Mouse (Mus musculus): ENCODE measurements around the gene Tcerg1l.

Tcerg1l gene

GRCm38 (mm10) chr7:138397485-138398181, at the start of gene Tcerg1l:
Tcerg1l (minus strand) TSS chr7:138397730.
- peak; percentile 10 to 32 for DNase-seq

GRCm38 (mm10) chr7:138442096-138442495, 44.6 kb upstream of the Tcerg1l start:
- DNase-seq, result no peak

- no peak for DNase-seq
Observed at GRCm38 (mm10) chr7:138432541-138432940, 35.0 kb upstream of the Tcerg1l start.

- DNase-seq, result no peak
Observed at GRCm38 (mm10) chr7:138431456-138431855, 33.9 kb upstream of the Tcerg1l start.

- peak; percentile 38 to 39 for DNase-seq
Observed at GRCm38 (mm10) chr7:138429916-138430315, 32.4 kb upstream of the Tcerg1l start.

- DNase-seq, result peak; percentile 62 to 64
Observed at GRCm38 (mm10) chr7:138428826-138429225, 31.3 kb upstream of the Tcerg1l start.

- peak in 1 of 2 experiments; percentile 2 for DNase-seq
Observed at GRCm38 (mm10) chr7:138427441-138427840, 29.9 kb upstream of the Tcerg1l start.

- DNase-seq, result no peak
Observed at GRCm38 (mm10) chr7:138413496-138413895, 16.0 kb upstream of the Tcerg1l start.

- DNase-seq, result no peak
Observed at GRCm38 (mm10) chr7:138401641-138402040, 4.1 kb upstream of the Tcerg1l start.

- DNase-seq, result no peak
Observed at GRCm38 (mm10) chr7:138400506-138401272, 3.2 kb upstream of the Tcerg1l start.

- peak; percentile 80 to 82 for DNase-seq
Observed at GRCm38 (mm10) chr7:138398182-138398793, 758 bp upstream of the Tcerg1l start.

- peak; percentile 89 to 91 for DNase-seq
Observed at GRCm38 (mm10) chr7:138396863-138397484, 556 bp downstream of the Tcerg1l start.

- DNase-seq, result no peak
Observed at GRCm38 (mm10) chr7:138396109-138396862, 1.2 kb downstream of the Tcerg1l start.

GRCm38 (mm10) chr7:138389941-138390340, 7.6 kb downstream of the Tcerg1l start:
- no peak for DNase-seq

- no peak for DNase-seq
Observed at GRCm38 (mm10) chr7:138389071-138389470, 8.5 kb downstream of the Tcerg1l start.

GRCm38 (mm10) chr7:138379221-138379620, 18.3 kb downstream of the Tcerg1l start:
- DNase-seq, result no peak

GRCm38 (mm10) chr7:138378546-138378945, 19.0 kb downstream of the Tcerg1l start:
- no peak for DNase-seq

- DNase-seq, result peak; percentile 21 to 35
Observed at GRCm38 (mm10) chr7:138375573-138375972, 22.0 kb downstream of the Tcerg1l start.

- DNase-seq, result no peak
Observed at GRCm38 (mm10) chr7:138374376-138374775, 23.2 kb downstream of the Tcerg1l start.

GRCm38 (mm10) chr7:138373530-138373929, 24.0 kb downstream of the Tcerg1l start:
- no peak for DNase-seq

GRCm38 (mm10) chr7:138367570-138367969, 30.0 kb downstream of the Tcerg1l start:
- peak; percentile 22 to 24 for DNase-seq

GRCm38 (mm10) chr7:138365519-138365918, 32.0 kb downstream of the Tcerg1l start:
- DNase-seq, result no peak

Data from kidney, postnatal 4 days (tissue).